Mouse (Mus musculus) Muller cell, postnatal 12 days (primary cell): ENCODE results near the gene Tsga13.

ENCODE experiments used
- DNase-seq: peaks from one replicate; pipeline ENCODE4 v3.0.0-alpha.2; 2015; ENCODE audit errors: inconsistent ontology term

The Tsga13 gene

DNA sequence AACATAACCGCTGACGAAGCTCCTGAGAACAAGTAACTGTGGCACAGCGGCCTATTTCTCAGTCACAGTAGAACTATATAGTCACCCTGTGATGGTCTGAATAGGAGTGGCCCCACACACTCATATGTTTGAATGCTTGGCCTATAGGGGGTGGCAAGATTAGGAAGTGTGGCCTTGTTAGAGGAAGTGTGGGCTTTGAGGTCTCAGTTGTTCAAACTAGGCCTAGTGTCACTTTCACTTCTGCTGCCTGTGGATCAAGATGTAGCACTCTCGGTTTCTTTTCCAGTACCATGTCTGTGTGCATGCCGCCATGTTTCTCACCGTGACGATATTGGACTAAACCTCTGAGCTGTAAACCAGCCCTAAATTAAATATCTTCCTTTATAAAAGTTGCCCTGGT lies 59.4 kb downstream of the Tsga13 start:
- DNase-seq, result no peak

DNA sequence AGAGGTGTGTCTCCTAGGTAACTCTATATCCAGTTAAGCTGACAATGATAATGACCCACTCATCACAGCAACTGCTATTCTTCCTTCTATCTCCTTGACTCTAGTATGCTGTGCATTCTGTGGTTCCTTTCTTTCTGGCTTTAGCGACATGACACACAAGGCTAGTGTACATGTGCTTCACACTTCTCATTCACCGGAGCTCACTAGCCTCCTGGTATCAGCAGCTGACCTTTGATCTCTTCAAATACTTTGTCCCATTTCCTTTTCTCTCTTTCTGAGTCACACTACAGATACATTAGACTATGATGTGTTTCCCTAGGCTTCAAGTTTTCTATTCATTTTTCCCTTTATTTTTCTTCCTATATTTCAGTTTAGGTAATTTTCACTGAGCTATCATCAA lies 60.2 kb downstream of the Tsga13 start:
- DNase-seq, result no peak

DNA sequence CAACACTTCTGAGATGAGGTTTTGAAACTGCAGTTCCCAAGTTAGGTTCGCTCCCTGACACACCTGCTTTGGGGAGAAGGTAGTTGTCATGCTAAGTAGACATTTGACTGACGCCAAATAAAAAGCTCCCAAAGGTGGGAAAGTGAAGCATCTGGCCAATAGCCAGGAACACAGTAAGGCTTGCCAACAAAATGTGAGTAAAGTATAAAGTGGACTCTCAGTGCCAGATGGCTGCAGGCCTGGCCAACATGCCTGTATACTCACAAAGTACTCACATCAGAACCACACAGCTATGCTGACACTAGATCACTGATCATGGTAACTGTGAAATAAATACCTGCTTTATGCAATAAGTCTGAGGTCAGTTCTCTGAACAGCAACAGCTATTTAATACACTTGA lies 65.6 kb downstream of the Tsga13 start:
- DNase-seq, result no peak
